Mouse (Mus musculus) ES-E14 (cell line): ENCODE measurements around the gene Gimap7. TPM values are rescaled to one million over a fixed set of nuclear protein-coding genes. Genes with fewer than 3 reads are reported as not detected.

Source experiments
- DNase-seq: peaks from one replicate; pipeline ENCODE4 v3.0.0-alpha.2; 2013; ENCODE audit warnings: low read depth, low spot score
- H3K27ac ChIP-seq: 2 replicates; pipeline ENCODE4 v1.5.1; 2012; ENCODE audit warnings: low read depth, mild to moderate bottlenecking, low read length, moderate library complexity, mixed read lengths; ENCODE audit not compliant: poor library complexity, insufficient read depth, severe bottlenecking
- H3K36me3 ChIP-seq: 2 replicates; pipeline ENCODE4 v1.6.1; 2012; ENCODE audit warnings: mild to moderate bottlenecking, low read length, moderate library complexity, mixed read lengths; ENCODE audit not compliant: control insufficient read depth, poor library complexity, insufficient read depth, severe bottlenecking
- H3K4me1 ChIP-seq, 2 experiments: fragments of 150-350 bp in 1 of 2; sonication (generic) in 1 of 2; 2 replicates each; pipeline ENCODE4 v1.6.1; 2012; ENCODE audit warnings: low read length in 2 of 2, mild to moderate bottlenecking in 1 of 2, mixed read lengths in 1 of 2; ENCODE audit not compliant: control insufficient read depth in 2 of 2, insufficient read depth in 2 of 2, poor library complexity in 1 of 2
- H3K4me3 ChIP-seq, 2 experiments: fragments of 150-350 bp in 1 of 2; sonication (generic) in 1 of 2; 2 replicates each; pipeline ENCODE4 v1.5.1; 2012; ENCODE audit warnings: low read length in 2 of 2, low read depth in 1 of 2, mild to moderate bottlenecking in 1 of 2, mixed read lengths in 1 of 2; ENCODE audit not compliant: insufficient read depth in 1 of 2, poor library complexity in 1 of 2, severe bottlenecking in 1 of 2
- H3K9ac ChIP-seq: 2 replicates; pipeline ENCODE4 v1.6.1; 2012; ENCODE audit warnings: low read depth, mild to moderate bottlenecking, low read length, mixed read lengths; ENCODE audit not compliant: poor library complexity, insufficient read depth, severe bottlenecking
- H3K9me3 ChIP-seq: fragments of 150-350 bp; sonication (generic); 2 replicates; pipeline ENCODE4 v1.6.1; 2012; ENCODE audit warnings: low read depth, mild to moderate bottlenecking, low read length; ENCODE audit not compliant: control insufficient read depth, insufficient read depth
- CHD2 ChIP-seq: IDR thresholded peaks from 2 replicates; pipeline ENCODE4 v1.6.1; 2014; ENCODE audit warnings: mild to moderate bottlenecking, low read depth, low read length, inconsistent platforms
- HCFC1 ChIP-seq: IDR thresholded peaks from 2 replicates; pipeline ENCODE4 v1.6.1; 2012; ENCODE audit warnings: low read length, inconsistent platforms, borderline replicate concordance; ENCODE audit not compliant: insufficient read depth
- MAFK ChIP-seq: IDR thresholded peaks from 2 replicates; pipeline ENCODE4 v1.6.1; 2014; ENCODE audit warnings: mild to moderate bottlenecking, low read depth, low read length, inconsistent platforms; ENCODE audit not compliant: insufficient read depth
- ZC3H11A ChIP-seq: IDR thresholded peaks from 2 replicates; pipeline ENCODE4 v1.6.1; 2012; ENCODE audit warnings: low read depth, mild to moderate bottlenecking, inconsistent platforms, low read length, borderline replicate concordance
- ZNF384 ChIP-seq: IDR thresholded peaks from 2 replicates; pipeline ENCODE4 v1.6.1; 2012; ENCODE audit warnings: low read depth, low read length, inconsistent platforms
- in situ Hi-C, 2 experiments: fragments of 600-800 bp; cut with MboI; formaldehyde crosslinking; loops; one replicate each; pipeline ENCODE4 v1.15.1; 2025; ENCODE audit warnings: low sequenced_read_pairs in 2 of 2, inconsistent platforms in 1 of 2; ENCODE audit not compliant: unreplicated experiment in 2 of 2
- total RNA-seq: library from RNA; depleted of rRNA; stranded (reverse); fragments of 300-350 nt; gene quantifications from 2 replicates; pipeline ENCODE4 v1.2.3, GENCODE M21; 2012

The Gimap7 gene
- total RNA-seq, 1 experiment: not detected

GRCm38 (mm10) chr6:48684319-48684718 is 34.1 kb upstream of the Gimap7 start, which contains the start of gene Gimap4:
TSS of gene Gimap4 (plus strand) at chr6:48684549.
- in situ Hi-C loops: no loop called here
- no peaks in the 10 kb centered on the region for H3K4me1 ChIP-seq
- DNase-seq: no peak
- TF ChIP-seq ZC3H11A (no peak), HCFC1 (no peak)
- no peak within 1 kb of the TSS for H3K27ac ChIP-seq
- H3K36me3 ChIP-seq: no peaks in the 10 kb centered on the region
- no peak within 1 kb of the TSS for H3K9ac ChIP-seq
- no peak within 1 kb of the TSS for H3K4me3 ChIP-seq
- no peaks in the 10 kb centered on the region for H3K9me3 ChIP-seq

- Histone ChIP-seq H3K36me3 (no peaks in the 10 kb centered on the region), H3K27ac (no peak overlapping the region), H3K4me1 (no peaks in the 10 kb centered on the region), H3K9ac (no peak overlapping the region), H3K4me3 (no peak overlapping the region), H3K9me3 (no peaks in the 10 kb centered on the region)
- in situ Hi-C loops: no loop called here
- TF ChIP-seq HCFC1 (no peak), MAFK (no peak), CHD2 (no peak), ZC3H11A (no peak), ZNF384 (no peak)
- DNase-seq: no peak
Observed at GRCm38 (mm10) chr6:48684806-48685205, 33.6 kb upstream of the Gimap7 start.

- H3K9ac ChIP-seq: no peak overlapping the region
- no peaks in the 10 kb centered on the region for H3K36me3 ChIP-seq
- H3K4me1 ChIP-seq: no peaks in the 10 kb centered on the region
- no peak overlapping the region for H3K27ac ChIP-seq
- DNase-seq: no peak
- H3K4me3 ChIP-seq: no peak overlapping the region
- TF ChIP-seq ZNF384 (no peak), HCFC1 (no peak)
- H3K9me3 ChIP-seq: no peaks in the 10 kb centered on the region
- in situ Hi-C loops: no loop called here
Observed at GRCm38 (mm10) chr6:48685251-48685650, 33.2 kb upstream of the Gimap7 start.

GRCm38 (mm10) chr6:48685694-48686665 is 32.4 kb upstream of the Gimap7 start:
- H3K27ac ChIP-seq: no peak overlapping the region
- in situ Hi-C loops: no loop called here
- no peak overlapping the region; the same call in 1 of the 2 replicates for H3K9ac ChIP-seq
- H3K9me3 ChIP-seq: no peaks in the 10 kb centered on the region
- TF ChIP-seq HCFC1: no peak
- TF ChIP-seq CHD2: no peak
- TF ChIP-seq MAFK: no peak
- no peak for TF ChIP-seq ZNF384
- no peak for TF ChIP-seq ZC3H11A
- no peaks in the 10 kb centered on the region for H3K4me1 ChIP-seq
- H3K36me3 ChIP-seq: no peaks in the 10 kb centered on the region
- H3K4me3 ChIP-seq: no peak overlapping the region
- no peak for DNase-seq

- Histone ChIP-seq H3K9ac (no peak overlapping the region), H3K27ac (no peak overlapping the region), H3K36me3 (no peaks in the 10 kb centered on the region), H3K4me3 (no peak overlapping the region), H3K9me3 (no peaks in the 10 kb centered on the region), H3K4me1 (no peaks in the 10 kb centered on the region)
- DNase-seq: no peak
- TF ChIP-seq ZC3H11A (no peak), MAFK (no peak), HCFC1 (no peak), CHD2 (no peak), ZNF384 (no peak)
- in situ Hi-C loops: no loop called here
Observed at GRCm38 (mm10) chr6:48687077-48687476, 31.3 kb upstream of the Gimap7 start.
